Mouse (Mus musculus): ENCODE measurements around the gene Pgap2.
"Not testable (repeated sequence)": the region's sequence is repeated elsewhere in the genome, so short reads cannot be mapped to it uniquely, and the experiment has no call there.

Pgap2 gene

DNA sequence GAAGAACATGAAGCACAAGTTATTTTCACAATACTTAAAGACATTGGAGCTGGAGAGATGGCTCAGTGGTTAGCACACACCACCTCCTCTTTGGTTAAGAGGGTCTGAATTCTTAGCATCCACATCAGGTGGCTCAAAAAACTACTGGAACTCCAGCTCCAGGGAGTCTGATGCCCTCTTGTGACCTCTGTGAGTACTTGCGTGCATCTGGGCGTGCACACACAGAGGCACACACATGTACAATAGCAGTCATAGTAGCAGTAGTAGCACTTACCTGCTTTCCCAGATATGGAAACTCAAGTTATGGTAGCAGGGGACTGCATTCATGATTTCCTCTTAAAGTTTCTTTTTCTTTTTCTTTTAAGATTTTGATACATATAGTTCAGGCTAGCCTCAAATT, 53.0 kb downstream of the Pgap2 start:
- in situ Hi-C loops (cut with MboI; ENCODE audit: low sequenced_read_pairs) = no loop called here

DNA sequence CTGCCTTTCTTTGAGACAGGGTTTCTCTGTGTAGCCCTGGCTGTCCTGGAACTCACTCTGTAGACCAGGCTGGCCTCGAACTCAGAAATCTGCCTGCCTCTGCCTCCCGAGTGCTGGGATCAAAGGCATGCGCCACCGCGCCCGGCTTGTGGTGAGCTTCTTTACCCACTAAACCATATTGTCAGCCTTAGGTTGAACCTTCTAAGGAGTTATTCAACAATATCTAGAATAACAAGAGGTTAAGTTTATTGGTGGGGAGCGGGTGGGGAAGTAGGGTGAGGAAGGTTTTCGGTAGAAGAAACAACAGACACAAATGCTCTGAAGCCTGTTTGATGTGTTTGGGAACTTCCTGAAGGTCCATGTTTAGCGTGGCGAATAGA, 56.0 kb downstream of the Pgap2 start:
- in situ Hi-C loops (cut with MboI; ENCODE audit: low sequenced_read_pairs) = not testable (repeated sequence)

DNA sequence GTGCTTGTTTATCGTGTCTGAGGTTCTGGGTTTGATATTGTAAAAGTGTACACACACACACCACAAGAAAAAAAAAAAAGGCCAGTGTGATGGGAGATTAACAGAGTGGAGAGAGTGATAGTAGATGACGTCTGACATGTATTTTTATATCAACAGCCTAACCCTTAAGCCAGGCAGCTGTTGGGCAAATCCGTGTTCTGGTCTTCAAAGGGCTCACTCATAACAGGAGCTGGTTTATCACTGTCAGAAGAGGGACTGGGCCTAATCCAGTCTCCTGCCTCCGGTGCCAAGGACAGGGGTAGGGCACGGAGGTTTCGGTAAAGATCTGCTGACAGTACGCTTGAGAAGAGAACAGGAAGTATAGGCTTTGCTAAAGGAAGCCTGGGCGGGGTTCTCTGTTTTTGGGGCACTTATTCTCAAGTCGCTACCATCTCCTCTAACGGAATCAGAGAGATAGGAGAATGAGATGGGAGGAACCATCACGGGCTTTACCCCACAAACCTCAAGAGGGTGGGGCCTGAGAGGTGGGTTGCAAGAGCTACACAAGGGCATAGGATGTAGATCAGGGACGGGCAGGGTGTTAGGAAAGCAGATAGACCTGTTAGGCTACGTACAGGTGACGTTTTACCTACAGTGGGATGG, 56.5 kb downstream of the Pgap2 start:
- in situ Hi-C loops (cut with MboI; ENCODE audit: low sequenced_read_pairs) = no loop called here

- in situ Hi-C loops (cut with MboI; ENCODE audit: low sequenced_read_pairs) = no loop called here
Observed at GRCm38 (mm10) chr7:102267113-102267579, 57.1 kb downstream of the Pgap2 start.

GRCm38 (mm10) chr7:102267601-102268394, 57.8 kb downstream of the Pgap2 start, which contains the start of gene Stim1:
Gene Stim1 (plus strand): TSS chr7:102267806.
- in situ Hi-C loops (cut with MboI; ENCODE audit: low sequenced_read_pairs) = no loop called here

GRCm38 (mm10) chr7:102268395-102268748, 58.4 kb downstream of the Pgap2 start:
- in situ Hi-C loops (cut with MboI; ENCODE audit: low sequenced_read_pairs) = no loop called here

DNA sequence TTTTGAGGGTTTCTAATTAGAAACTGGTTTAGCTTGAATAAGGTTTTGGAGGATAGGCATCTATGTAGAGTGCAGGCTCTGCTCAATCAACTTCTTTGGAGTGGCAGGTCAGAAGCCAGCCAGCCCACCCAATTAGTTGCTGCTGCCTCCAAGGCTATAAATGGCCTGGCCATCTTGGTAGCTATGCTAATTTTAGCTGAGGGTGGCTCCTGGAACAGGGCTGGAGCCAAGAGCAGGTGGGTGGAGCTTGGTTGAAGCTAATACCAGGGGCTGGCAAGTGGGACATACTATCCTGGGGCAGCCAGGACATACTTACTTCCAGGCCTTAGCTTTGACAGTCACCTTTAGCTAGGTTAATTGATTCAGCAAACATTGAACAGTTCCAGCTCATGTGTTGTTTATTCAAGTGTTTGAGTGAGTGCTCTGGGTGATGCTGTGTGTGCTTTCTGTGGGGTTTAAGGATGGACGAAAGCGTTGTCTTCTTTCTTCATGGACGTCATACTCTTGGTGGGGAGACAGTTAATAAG, 62.5 kb downstream of the Pgap2 start:
- in situ Hi-C loops (cut with MboI; ENCODE audit: low sequenced_read_pairs) = no loop called here

DNA sequence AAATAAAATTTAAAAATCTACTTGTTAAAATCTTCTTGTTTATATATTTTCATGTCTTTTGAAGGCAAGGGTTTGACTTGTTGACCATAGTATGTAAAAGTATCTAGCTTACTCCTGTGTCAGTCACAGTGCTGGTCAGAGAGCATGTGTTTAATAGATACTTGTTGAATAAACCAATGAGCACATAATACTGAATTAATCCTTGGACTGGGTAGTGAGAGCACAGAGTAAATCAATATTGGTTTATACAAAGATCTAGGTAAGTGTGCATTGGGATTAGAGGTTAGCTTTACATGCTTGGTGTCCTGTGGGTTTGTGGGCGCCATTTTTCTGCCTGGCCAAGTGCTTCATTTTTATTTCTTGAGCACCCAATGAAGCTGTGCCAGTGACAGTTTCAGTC, 71.4 kb downstream of the Pgap2 start:
- in situ Hi-C loops (cut with MboI; ENCODE audit: low sequenced_read_pairs) = no loop called here

DNA sequence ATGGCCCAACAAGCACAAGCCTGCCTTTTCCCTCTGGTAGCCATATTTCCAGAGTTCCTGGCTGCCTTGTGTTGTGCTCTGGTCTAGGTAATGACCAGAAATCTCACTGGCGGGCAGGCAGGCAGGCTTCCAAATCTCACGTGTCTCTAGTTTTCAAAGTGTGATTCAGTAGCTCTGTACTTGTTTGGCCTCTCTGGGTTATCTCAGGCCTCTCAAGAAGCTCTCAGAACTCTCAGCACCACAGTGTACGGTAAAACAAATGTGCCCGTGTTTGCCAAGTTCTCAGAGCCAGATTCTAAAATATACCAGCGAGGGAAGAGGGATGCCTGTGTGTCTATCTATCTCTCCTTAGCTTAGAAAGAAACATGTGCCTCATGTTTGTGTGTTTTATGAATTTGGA, 72.3 kb downstream of the Pgap2 start:
- in situ Hi-C loops (cut with MboI; ENCODE audit: low sequenced_read_pairs) = no loop called here
